Mouse (Mus musculus) mouse embryonic stem cell (cell line): ENCODE measurements around the gene Map2k2.
"Not testable (repeated sequence)": the region's sequence is repeated elsewhere in the genome, so short reads cannot be mapped to it uniquely, and the experiment has no call there.

Experiments
- in situ Hi-C, 2 experiments: fragments of 300-500 bp; cut with MboI; formaldehyde crosslinking; loops; 1 replicate in 1 of 2; 3 replicates in 1 of 2; pipeline ENCODE4 v1.14.3; 2019 to 2020; ENCODE audit warnings: low sequenced_read_pairs in 2 of 2, low pct_unique_long_range_greater_than_20kb in 1 of 2, mixed read lengths in 1 of 2; ENCODE audit not compliant: unreplicated experiment in 1 of 2

Map2k2 gene

DNA sequence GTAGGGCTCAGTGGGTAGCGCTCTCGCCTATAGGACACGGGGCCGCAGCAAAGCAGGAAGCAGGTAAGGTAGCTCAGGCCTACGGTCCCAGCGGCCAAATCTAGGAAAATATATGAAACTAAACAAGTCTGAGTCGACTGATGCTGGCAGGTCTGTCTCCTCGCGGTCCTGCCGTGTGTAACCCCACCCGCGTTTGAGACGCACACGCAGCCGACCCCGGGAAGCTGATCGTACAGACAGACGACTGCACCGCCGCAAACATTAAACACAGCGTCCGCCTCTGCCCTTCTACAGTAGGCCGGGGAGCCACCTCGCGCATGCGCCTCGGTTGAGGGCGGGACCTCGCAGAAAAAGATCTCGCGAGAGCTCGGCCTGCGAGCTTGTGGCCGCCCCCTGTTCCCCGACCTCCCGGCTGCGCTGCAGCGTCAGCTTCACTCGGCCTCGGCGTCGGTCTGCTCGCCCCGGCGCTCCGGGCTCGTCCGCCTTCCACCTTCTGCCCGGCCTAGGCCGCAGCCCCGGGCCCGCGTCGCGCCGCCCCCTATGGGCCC, at the start of gene Map2k2:
TSS of gene Map2k2 (plus strand) at position 351 of the 548 bp plus-strand sequence.
- in situ Hi-C loops, result no loop called here

- in situ Hi-C loops, result no loop called here
These were observed 48.1 kb upstream of the Map2k2 start for GRCm38 (mm10) chr10:81057406-81058130.

DNA sequence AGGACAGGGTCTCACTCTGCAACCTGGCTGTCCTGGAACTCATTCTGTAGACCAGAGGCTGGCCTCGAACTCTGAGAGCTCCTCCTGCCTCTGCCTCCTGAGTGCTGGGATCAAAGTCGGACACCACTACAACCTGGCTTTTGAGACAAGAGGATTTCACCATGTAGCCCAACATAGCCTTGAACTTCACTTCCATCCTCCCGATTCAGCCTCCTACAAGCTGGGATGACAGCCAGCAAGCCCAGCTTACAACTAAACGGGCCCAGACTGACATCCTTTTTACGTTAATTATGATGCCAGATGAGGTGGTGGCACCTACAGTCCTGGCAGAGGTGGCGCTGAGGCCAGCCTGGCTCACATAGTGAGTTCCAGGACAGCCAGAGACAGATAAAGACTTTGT, 46.8 kb upstream of the Map2k2 start:
- in situ Hi-C loops, result no loop called here

DNA sequence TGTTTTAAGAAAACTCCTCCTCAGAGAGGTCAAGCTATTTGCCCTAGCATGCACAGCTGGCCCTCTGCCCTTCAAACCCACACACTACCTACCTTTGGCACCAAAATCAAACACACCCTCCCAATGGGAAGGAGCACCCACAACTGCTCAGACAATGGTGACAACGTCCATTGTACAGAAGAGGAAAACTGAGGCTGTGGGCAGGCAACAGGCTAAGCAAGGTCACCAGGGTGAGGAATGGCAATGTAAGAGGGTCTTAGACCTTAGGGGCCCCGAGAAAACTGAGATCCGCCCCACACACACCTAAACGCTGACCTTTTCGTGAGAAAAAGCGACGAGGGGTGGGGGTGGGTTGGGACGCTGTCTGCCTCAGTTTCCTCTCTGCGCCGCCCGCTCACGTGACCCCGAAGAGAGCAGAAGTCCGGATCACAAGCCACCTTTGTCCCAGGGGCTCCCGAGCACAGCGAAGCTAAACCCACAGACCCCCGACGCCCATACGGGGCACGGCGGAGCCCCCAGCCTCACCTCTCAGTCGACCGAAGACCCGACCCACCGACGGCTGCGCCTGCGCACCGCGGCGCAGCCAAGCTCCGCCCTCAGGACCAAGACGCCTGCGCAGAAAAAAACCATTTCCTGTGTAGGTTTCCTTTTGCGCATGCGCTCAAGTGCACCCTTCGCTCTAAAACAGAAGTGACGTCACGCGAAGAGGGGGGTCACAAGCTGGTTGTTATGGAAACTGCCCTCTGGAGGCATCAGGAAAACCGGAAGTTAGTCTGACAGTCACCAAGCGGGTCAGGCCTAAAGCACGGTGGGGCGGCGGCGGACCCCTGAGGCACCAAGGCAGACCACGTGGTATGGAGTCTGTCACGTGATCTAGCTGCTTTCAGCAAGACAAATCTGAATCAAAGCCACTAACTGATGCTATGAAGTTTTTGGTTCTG, 45.8 kb upstream of the Map2k2 start, which contains the start of gene Sgta:
TSS of gene Sgta (minus strand) at position 579 of the 941 bp plus-strand sequence.
- in situ Hi-C loops, result no loop called here

DNA sequence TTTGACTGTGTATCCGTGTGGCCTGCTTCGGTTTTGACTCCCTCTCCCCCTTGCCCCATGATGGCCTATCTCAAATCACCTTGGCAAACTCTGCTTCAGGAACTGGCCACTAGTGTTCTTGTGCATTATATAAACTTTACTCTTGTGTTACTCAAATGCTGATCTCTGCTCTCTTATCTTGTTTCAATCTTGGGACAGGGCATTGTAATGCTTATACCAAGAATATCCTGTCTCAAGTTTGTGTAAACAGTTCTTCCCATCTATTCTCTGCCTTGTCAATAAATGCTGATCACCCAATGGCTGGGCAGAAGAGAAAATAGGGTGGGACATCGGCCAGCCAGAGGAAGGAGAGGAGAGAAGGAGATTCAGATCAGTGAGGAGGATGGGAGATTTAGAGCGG, 43.0 kb upstream of the Map2k2 start:
- in situ Hi-C loops, result no loop called here

DNA sequence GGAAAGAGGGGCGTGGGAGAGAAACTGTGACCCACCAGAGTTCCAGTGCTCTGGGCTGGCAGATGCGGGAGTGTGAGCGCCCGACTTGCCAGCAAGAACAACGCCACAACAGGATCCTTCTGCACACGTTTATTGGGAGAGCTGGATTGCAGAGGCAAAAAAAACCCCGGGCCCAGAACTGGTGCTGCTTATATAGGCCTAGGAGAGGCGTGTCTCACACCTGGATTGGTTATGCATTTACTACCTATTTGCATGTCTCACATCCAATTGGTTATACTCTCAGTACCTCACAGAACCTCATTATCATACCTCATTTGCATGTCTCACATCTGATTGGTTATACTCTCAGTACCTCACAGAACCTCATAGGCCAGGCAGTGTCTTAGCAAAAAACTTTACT, 41.2 kb upstream of the Map2k2 start:
- in situ Hi-C loops, result not testable (repeated sequence)

GRCm38 (mm10) chr10:81068706-81069105, 37.0 kb upstream of the Map2k2 start:
- in situ Hi-C loops, result no loop called here

GRCm38 (mm10) chr10:81069836-81070235, 35.9 kb upstream of the Map2k2 start, which contains the start of gene Thop1:
Gene Thop1 (plus strand): TSS chr10:81070035.
- in situ Hi-C loops, result loop anchor here in 1 of 2 experiments (10.0 kb wide), 1 partner anchor 65 kb away; no protein-coding TSS in a partner anchor

GRCm38 (mm10) chr10:81072290-81072689, 33.4 kb upstream of the Map2k2 start:
- in situ Hi-C loops, result loop anchor here in 1 of 2 experiments (10.0 kb wide), 1 partner anchor 67 kb away; no protein-coding TSS in a partner anchor

GRCm38 (mm10) chr10:81073464-81073863, 32.3 kb upstream of the Map2k2 start:
- in situ Hi-C loops, result loop anchor here in 1 of 2 experiments (10.0 kb wide), 1 partner anchor 69 kb away; no protein-coding TSS in a partner anchor

- in situ Hi-C loops, result loop anchor here in 1 of 2 experiments (10.0 kb wide), 1 partner anchor 71 kb away; no protein-coding TSS in a partner anchor
These were observed 30.0 kb upstream of the Map2k2 start for GRCm38 (mm10) chr10:81075734-81076133.

DNA sequence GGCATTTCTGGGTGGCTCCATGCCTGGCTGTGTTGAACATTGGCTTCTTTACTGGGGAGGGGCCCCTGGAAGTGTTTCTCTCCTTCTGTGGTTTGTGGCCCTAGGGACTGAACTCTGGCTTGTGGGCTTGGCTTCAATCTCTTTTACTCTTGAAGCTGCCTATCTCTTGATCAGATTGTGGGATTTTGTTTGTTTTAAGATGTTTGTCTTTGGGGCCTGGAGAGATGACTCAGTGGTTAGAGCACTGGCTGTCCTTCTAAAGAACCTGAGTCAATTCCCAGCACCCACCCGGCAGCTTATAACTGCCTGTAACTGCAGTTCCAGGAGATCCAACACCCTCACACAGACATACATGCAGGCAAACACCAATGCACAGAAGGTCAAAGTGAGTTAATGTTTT, 29.4 kb upstream of the Map2k2 start:
- in situ Hi-C loops, result loop anchor here in 1 of 2 experiments (10.0 kb wide), 1 partner anchor 72 kb away; no protein-coding TSS in a partner anchor

- in situ Hi-C loops, result loop anchor here in 1 of 2 experiments (10.0 kb wide), 1 partner anchor 73 kb away; no protein-coding TSS in a partner anchor
These were observed 27.8 kb upstream of the Map2k2 start for GRCm38 (mm10) chr10:81077916-81078315.

- in situ Hi-C loops, result no loop called here
These were observed 25.6 kb upstream of the Map2k2 start for GRCm38 (mm10) chr10:81080008-81080655.

DNA sequence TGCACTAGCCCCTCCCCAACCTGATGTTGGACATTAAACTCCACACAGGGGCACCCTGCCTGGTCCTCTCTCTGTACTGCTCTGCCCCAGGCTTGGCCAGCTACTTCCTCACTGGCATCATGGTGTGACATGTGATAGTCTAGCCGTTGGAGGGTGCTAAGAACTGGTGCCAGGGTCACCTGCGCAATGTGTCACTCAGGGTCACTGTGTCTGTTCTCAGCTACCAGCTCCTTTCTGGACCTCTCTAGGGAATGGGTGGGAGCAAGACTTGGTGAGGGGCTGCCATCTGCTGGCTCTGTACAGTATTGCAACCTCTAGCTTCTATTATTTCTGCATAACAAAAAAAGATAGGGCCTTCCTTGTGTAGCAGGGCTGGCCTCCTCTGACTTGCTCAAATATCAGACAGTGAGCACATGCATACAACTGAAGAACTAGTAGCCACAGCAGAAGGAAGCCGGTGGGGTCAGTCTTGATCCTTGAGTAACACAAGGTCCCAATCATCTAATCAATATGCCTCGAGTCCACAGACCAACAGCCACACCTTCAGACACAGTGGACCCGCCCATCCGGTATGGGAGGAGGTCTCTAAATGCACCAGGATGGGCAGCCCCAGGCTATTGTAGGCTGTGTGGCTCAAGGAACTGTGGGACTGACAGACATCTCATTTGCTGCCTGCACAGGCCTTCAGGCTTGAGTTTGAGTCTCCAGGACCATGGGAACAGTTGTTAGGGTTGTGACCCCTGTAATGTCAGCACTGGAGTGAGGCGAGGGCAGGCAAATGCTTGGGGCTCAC, 23.4 kb upstream of the Map2k2 start:
- in situ Hi-C loops, result no loop called here

DNA sequence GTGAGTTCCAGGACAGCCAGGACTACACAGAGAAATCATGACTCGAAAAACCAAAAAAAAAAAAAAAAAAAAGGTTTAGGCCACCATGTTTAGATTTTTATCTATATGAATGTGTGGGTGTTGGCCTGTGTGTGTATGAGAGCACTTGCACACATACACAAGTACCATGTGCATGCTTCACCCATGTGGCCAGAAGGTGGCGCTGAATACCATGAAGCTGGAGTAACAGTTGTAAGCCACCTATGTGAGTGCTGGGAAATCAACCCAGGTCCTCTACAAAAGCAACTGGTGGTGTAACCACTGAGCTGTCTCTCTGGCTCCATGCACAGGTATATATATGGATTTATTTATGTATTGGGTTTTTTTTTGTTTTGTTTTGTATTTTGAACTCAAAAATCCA, 18.7 kb upstream of the Map2k2 start:
- in situ Hi-C loops, result loop anchor here in 1 of 2 experiments (5.0 kb wide), 1 partner anchor 85 kb away; no protein-coding TSS in a partner anchor

GRCm38 (mm10) chr10:81089216-81089615, 16.5 kb upstream of the Map2k2 start:
- in situ Hi-C loops, result loop anchor here in 1 of 2 experiments (5.0 kb wide), 1 partner anchor 83 kb away; no protein-coding TSS in a partner anchor
